Mouse (Mus musculus) liver, adult 2 months (tissue): ENCODE data around the gene Chst4.

Experiments
- CTCF ChIP-seq: fragments of 200-500 bp; IDR thresholded peaks from 2 replicates; pipeline ENCODE4 v1.5.1; 2011; ENCODE audit warnings: low read depth, low read length, control low read depth
- POLR2A ChIP-seq: fragments of 200-500 bp; IDR thresholded peaks from 2 replicates; pipeline ENCODE4 v1.6.1; 2011; ENCODE audit warnings: low read length, control low read depth; ENCODE audit not compliant: insufficient read depth; ENCODE audit errors: extremely low read depth

GRCm38 (mm10) chr8:110022768-110023344 is 16.7 kb downstream of the Chst4 start:
- TF ChIP-seq CTCF (no peak), POLR2A (no peak)
